Mouse (Mus musculus) left cerebral cortex, adult 11 months (tissue): ENCODE results near the gene Dpp6.

Experiments used
- DNase-seq: peaks from one replicate; pipeline ENCODE4 v3.0.0; 2022; ENCODE audit warnings: low spot score

Dpp6 gene

DNA sequence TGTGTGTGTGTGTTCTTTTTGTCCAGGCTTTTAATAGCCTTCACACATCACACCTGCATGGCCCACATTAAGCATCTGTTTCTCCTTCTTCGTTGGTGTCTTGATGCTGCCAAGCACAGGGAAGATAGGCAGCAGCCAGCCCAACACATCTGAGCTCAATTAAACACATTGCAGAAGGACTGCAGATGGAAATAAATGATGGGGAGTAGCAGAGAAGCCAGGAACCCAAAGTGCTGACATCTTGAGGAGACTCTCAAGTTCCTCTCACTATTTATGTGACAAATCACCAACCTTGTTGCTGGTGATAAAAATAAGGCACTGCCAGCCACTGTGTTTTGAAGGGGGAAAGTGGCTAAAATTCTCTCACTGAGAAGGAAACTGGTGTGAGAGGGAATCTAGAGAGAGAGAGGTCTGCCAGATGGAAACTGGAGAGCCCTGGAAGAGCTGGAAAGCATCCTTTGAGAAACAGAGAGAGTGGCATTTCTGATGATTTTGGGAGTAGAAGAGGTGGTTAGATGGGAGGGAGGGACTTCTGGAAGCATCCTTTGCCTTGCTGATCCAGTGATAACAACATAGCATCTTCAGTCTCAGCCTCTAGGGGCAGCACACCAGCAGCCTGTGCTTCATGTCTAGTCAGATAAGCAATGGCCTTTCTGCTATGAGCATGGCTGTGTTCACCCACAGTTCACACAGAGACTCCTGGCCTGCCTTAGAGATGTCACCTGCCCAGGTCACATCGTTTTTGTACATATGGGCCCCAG lies 383.8 kb downstream of the Dpp6 start:
- peak; percentile 37 for DNase-seq

DNA sequence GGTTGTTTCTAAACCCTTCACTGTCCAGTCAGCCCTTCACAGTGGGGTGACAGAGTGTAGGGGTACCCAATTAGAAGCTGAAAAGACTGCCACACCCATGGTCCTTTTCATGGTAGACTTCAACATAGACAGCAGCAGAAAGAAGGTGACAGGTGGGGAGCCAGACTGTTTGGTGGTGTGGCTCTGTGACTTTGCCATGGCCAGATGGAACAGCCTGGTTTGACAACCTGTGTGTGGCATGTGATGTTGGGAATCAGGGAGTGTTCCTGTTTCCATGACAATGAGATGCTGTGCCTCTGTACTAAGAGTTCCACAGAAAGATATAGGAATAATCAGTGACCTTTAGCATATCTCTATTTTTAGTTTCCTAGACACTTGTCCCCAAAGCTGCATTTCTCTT lies 386.1 kb downstream of the Dpp6 start:
- no peak for DNase-seq

DNA sequence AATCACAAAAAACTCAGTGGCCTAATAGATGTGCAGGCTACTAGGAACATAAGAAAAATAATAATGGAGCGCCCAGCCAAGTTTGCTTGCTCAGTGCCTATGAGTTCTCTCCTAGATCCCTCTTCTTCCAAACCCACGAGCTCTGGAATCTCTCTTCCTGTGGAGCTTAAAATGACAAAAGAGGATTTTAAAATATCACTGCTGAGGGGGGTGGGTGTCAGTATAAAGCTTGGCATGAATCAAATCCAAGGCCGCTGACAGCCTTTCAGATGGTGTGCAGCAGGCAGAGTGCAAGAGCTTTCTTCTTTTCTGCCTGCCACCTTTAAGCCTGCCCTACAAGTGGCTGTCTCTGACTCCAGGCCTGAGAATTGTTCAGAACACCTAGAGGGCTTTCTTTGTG lies 387.7 kb downstream of the Dpp6 start:
- no peak for DNase-seq

DNA sequence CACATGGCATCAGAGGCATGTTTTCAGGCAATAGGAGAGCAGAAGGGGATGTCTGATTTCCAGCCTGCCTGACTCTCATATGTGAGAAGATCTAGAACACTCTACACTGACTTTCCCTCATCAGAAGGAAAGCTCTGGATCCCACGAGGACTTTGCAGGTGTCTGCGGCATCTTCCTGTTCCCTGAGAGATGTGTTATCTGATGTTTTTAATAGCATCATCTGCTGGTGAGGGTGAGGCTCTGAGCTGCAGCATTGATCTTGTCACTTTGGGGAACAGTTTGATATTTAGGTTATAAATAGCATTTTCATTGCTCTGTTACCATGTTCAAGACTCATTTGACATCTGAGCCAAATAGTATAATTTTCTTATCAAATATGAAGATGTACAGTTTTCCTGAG lies 388.8 kb downstream of the Dpp6 start:
- DNase-seq, result no peak

DNA sequence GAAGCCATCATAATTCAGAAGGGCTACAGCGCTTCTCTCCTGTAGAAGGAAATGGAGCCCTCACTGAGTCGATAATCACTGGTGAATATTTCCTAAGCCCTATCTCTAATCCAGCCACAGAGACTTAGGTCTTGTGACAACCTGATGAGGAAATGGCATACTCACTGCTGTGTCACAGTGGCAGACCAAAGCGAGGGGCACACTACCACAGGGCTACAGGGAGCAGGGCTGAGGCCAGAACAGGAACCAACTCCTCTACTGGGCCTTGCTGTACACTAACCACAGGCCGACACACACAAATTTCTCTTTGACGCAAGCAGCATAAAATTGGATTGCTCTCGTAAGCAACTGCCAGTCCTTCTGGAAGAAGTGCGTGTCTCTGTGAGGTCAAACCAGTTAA lies 389.2 kb downstream of the Dpp6 start:
- DNase-seq, result no peak

DNA sequence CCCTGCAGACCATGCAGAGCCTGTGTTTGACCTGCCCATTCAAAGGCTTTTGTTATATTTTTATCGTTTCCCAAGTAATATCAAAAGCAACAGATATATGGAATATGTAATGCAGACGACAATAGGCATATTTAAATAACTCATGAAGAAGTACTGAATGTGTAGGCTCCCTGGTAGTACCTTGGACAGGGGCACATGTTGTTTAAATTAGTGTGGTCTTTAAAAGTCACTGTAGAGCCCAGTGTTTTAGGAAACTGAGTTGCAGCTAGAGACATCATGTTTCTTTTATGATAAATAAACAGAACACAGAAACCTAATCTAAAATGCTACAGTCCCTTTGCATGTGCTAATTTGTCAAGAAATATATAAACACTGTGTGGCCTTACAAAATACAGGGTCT lies 403.1 kb downstream of the Dpp6 start:
- no peak for DNase-seq

DNA sequence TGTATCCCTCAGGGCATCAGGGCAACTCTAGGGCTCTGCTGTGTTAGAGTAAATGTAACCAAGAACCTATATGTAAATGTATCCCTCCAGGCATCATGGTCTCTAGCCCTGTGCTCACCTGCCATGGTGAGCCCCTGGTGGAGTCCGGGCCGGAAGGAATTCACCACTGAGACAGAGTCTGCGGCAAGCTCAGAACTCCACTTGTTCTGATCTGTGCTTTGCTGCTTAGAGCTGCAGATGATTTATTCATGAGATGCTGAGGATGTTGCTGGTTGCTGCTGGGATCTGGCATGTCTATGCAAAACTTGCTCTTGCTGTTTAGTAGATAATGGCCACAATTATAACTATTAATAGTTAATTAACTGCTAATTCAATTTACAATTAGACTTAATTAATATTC lies 425.1 kb downstream of the Dpp6 start:
- no peak for DNase-seq

DNA sequence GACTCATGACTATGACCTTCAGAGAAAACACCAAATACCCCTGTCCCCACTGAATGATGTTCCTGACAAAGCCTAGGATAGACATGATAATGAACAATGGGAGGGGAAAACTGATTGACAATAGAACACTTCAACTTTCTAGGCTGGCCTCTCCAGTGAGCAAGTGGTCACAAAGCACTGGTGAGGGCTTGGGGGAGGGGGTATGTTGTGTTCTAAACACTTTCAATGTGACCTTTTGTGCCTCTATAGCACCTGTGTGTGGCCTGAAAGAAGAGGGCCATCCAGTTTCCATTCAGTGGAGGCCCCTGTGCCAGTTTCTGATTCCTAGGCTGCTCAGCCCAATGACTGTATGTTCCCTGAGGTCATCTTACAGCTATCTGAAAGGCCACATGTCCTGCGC lies 426.2 kb downstream of the Dpp6 start:
- no peak for DNase-seq

DNA sequence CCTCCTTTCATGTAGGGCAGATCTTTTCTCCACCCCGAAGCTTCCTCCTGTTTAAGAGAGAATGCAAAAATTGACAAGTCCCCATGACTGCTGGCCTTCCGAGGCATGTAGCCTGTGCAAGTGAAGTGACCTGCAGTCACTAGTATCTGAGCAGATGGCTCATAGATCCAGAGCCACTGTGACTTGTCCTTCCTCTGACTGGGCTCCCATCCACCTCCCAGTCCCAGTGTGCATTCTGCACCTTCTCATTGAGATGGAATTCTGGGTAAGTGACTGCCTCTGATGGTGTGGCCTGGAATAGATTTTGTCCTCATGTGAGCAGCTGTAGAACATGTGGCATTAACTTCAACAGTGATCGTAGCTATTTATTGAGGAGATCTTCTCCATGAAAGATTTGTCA lies 430.8 kb downstream of the Dpp6 start:
- no peak for DNase-seq

DNA sequence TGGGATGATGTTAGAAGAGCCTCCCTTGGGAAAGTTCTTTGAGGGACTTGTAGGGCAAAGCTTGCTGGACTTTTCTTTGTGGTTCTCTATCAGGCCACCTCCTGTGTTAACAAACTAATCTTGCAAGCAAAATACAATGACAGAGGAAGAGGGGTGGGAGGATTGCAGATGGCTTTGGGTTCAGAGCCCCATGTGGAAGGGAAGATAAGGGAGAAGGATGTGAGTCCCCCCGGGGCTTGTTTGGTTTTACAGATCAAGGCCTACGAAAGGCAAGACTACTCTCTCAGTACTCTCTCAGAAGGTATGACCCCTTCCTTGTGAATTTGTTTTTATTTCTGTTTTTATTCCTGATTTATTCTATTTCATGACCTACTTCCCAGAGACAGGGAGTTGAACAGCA lies 431.7 kb downstream of the Dpp6 start:
- DNase-seq, result no peak

DNA sequence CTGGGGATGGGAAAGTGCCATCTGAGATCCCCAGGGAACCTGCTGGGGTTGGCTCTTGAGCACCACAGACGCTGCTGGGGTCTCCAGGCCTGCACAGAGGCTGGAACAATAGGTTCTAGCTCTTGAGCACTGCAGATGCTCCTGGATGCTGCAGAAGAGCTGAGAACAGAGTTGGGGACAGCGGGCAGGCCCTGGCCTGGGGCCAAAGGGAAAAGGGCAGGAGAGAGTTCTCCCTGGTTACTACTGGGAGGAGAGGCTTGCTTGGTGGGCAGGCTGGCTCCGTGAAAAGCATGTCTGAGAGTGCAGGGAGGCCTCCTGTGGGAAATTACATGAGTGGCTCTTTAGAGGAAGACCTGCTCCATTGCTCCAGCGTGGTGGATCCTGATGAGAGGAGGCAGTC lies 432.9 kb downstream of the Dpp6 start:
- no peak for DNase-seq

DNA sequence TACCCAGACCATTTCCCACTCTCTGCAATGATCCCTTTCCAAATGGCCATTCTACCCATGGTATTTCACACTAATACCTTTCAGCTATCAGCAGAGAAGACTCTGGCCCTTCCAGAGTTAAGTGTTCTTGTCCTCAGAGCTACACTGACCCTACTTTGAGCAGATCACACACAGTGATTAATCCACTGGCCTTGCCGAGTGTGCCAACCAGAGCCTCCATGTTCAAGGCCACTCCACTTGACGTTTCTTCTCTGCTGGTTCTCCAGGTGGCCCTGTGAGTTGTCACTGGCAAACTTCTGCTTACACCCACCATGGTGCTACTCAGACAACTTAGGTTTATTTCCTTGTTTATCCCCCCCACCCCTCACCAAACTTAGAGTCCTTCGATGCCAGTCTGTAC lies 433.9 kb downstream of the Dpp6 start:
- no peak for DNase-seq

DNA sequence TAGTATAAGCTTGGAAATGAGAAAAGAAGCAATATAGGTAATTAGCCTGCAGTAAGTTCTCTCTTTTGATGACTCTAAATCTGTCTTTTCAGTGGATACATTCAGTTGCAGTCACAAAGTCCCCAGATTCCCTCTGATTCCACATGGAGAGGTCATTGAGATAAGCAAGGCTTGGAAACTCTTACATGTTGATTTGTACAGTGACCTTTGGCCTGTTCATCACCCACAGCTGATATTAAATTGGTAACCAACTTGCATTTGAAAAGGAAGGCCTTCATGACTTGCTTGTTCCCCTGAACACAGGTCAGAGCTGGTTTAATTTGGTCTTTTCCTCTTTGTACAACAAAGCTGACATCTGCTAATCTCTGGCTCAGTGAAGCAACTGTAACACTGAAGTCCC lies 434.4 kb downstream of the Dpp6 start:
- no peak for DNase-seq

DNA sequence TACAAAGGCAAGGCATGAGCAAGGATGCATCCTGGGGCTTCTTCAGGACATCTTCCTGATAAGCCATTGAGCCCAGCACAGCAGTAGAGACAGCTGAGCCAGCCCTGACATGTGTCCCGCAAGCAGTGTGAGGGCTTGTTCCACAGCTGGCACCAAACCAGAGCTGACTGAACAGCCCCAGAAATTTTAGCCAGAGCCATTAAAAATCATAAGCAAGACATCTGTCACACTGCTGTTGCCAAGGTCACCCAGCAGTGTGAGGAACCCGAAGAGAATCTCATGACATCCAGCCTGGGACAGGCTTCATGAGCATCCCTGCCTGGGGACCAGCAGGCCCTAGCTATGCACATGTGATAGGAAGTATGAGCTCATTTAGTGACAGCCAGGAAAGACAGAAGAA lies 438.2 kb downstream of the Dpp6 start:
- DNase-seq, result no peak

DNA sequence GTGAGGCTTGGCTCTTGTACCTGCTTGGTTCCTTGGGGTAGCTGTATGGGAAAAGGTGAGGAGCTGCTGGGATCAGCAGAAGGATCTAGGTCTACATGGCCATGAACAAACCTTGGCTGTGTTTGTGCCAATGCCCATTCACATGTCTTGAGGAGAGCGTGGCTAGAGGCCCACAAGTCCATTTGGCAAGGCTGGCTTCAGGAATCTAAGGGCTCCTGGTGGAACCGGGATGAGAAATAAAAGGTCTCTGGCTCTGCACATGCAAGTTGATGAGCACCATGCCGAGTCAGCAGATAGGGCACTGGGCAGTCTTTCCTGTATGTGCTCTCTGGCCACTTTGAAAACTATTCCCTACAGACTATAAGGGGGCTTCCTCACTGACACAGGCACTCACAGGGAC lies 441.6 kb downstream of the Dpp6 start:
- DNase-seq, result no peak

DNA sequence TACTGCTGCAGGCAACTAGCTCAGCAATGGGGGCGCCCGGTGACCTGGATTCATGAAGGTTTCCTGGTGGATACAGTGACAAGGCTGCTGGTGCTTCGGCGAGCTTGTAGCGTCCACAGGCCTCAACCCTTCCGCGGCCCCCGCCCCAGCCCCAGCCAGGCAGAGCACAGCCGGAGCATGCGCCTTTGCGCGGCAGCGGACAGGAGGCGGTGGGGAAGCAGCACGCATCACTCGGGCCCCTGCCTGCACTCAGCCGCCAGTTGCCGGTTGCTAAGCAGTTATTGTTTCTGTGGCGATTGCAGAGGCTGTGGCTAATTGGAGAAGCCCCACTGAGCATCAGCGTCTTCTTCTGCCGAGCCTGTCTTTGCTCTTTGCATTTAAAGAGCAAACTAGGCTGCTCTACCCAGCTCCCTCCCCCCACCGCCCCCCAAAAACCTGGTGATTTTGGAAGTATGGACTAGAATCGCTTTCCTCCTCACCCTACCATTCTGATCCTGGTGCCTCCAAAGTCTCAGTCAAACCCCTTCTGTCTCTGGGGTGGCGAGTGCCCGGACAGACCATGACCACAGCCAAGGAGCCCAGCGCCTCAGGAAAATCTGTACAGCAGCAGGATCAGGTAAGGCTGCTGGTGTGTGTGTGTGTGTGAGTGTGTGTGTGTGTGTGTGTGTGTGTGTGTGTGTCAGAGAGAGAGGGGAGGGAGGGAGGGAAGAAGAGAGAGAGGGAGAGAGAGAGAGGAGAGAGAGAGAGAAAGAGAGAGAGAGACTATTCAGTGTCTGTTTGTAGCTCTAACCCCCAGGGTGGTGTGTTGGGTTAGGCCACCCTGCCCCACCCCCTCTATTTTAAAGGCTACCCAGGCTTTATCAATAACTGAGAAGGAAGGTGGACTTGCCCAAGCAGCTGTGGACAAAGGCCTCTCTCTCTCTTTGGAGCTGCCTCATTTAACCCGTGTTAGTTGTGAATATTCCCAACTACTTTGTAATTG lies 445.0 kb downstream of the Dpp6 start:
- DNase-seq, result peak; percentile 51

DNA sequence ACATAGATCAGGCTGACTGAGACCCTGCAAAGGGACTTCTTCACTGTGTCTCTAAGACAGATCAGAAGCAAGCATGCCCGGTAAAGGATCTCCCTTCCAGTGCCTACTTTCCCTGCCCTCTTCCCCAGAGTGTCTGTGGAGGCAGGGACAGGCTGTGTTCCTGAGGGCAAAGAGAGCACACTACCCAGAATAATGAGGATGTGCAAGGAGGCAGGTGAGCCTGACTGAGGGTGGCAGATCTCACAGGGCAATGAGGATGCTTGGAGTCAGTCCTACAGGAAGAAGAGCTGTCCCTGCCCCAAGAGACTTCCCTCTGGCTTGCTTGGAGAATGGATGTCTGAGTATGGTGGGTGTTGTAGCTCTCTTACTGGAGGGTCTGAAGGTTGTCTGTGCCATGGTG lies 445.7 kb downstream of the Dpp6 start:
- DNase-seq, result no peak

DNA sequence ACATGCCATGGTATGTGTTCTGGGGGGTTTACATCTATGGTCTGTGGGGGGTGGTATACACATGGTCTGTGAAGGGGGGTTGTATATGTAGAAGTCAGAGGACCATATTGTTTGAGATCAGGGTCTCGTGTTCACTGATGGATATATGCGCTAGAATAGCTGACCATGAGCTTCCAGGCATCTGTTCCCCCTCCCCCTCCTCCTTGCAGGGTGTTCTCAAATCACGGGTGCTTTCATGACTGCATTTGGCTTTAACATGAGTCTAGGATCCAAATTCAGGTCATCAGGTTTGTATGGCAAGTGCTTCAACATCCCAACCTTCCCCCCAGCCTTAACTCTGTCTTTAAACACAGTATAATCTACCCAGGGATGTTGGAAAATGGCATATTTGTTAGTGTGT lies 448.3 kb downstream of the Dpp6 start:
- no peak for DNase-seq

DNA sequence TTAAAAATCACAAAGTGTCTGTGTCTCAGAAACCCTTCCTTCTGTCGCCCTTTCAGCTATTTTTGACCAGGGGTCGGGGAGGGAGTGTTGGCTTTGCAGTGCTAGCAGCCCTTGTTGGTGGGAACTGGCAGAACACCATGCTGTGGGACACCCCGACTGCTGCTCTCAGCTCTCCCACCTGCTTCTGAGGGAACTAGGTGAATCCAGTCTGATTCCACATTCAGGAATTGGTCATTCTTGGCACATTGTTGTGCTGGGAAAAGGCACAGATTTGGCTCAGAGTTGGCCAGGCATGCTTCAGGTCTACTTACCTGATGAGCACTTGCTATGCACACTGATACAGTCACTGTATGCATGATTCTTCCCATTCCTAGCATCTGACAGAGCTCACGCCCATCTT lies 454.3 kb downstream of the Dpp6 start:
- DNase-seq, result no peak

DNA sequence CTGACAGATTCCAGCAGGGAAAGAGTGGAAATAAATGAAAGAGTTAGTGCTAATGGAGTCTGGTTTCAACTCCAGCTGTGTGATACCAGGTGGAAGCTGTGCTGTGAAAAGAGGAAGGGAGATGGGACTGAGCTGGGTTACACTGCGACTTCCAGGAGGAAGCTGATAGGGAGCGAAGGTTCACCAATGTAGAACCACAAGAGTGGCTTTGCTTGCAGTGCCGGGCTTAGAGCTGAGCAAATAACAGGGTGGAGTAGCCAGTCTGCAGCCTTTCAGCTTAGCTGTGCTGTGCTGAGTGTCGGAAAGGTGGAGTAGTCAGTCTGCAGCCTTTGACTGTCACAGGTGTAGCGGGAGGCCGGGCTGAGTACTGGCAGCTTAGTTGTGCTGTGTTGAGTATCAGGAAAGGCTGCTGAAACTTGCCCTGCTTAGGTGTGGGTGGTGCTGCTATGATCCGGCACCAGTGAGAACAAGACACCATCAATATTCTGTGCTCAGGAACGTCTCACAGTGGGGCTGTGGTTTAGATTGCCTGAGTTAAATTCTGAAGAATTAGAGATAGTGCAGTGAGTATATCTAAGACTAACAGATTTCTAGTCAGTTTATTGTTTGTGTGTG lies 457.9 kb downstream of the Dpp6 start:
- no peak for DNase-seq

DNA sequence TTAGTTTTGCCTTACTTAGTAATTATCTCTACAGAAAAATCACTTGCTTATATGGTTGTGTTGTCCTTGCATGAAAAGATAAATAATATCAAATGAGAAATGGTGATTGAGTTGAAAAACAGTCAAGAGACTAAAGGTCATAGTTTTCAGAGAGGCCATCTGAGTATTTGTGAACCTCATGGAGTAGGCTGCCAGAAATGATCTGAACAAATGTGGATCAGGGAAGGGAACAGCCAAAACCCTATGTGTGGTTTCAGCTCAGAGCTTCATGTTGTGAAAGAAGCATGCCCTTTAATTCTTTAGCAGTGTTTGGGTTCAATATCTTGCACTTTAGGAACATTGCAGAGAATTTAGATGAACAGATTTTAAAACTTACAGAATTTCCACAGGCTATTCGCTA lies 458.9 kb downstream of the Dpp6 start:
- no peak for DNase-seq

DNA sequence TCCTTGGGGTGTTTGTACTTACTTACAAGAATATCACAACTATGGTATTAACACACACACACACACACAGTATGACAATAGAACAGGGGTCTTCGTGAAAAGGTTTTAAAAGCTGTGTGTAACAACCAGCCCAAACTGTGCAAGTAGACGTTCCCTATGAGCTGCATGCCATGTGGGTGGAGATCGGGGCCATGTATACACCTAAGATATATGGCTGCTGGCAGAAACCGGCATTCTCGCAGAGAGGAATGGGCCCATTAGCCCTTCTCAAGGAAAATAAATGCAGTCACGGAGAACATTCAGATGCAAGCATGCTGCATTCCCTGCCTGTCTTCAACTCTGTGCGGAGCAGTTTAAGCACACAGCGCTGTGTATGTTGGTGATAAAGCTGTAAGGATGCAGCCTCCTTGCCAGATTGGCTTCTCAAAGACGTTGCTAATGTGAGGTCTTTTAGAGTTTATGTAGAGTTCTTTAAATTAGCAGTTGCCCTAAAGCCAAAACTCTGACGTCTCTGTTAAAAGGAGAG lies 461.2 kb downstream of the Dpp6 start:
- DNase-seq, result no peak

DNA sequence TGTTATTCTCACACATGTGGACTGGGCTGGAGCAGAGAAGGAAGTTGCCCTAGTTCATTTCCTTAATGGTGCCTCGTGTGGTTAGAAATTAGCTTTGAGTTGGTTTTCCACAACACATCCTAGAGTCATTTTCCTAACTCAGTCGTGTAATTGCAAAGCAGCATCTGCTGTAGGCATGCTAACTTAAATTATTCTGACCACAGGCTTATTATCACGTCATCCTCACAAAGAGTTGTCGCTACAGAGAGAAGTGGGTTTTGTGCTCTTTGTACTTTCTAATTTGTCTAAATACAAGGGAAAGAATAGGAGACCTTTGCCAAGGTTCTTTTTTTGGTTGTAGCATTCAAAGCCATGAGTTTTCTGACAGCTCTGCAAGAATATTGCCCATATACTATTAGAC lies 469.9 kb downstream of the Dpp6 start:
- no peak for DNase-seq
